Mouse (Mus musculus): ENCODE results near the gene Scn4a. TPM values are rescaled to one million over a fixed set of nuclear protein-coding genes. Genes with fewer than 3 reads are reported as not detected.

The Scn4a gene
- total and polyA plus RNA-seq, 2 experiments from 2014 or later = under 0.01 to 0.04 TPM

- Histone ChIP-seq H3K4me3 (ENCODE audit: low read length) (no peak overlapping the region), H3K36me3 (ENCODE audit: insufficient read depth, low read length) (no peaks in the 10 kb centered on the region), H3K4me2 (ENCODE audit: low read depth, low read length) (no peak overlapping the region), H3K9me3 (ENCODE audit: low read length) (no peaks in the 10 kb centered on the region), H3K4me1 (ENCODE audit: insufficient read depth, low read length) (no peaks in the 10 kb centered on the region), H3K27ac (no peak overlapping the region), H3K9ac (replicated peaks; ENCODE audit: low read length) (no peak overlapping the region), H3K27me3 (ENCODE audit: insufficient read depth, low read length) (no peaks in the 10 kb centered on the region)
- TF ChIP-seq CTCF (IDR thresholded peaks at IDR 0.05; ENCODE audit: low read depth) = no peak
- DNase-seq (ENCODE audit: low spot score) (no peak), ATAC-seq (no peak)
- 77% methylated on average over 5 of the region's 5 CpGs for WGBS
Measured at GRCm38 (mm10) chr11:106307432-106307831, 45.7 kb downstream of the Scn4a start.

- H3K4me3 ChIP-seq (ENCODE audit: low read length) = no peak overlapping the region
- no peak overlapping the region for H3K4me2 ChIP-seq (ENCODE audit: low read depth, low read length)
- no peaks in the 10 kb centered on the region for H3K9me3 ChIP-seq (ENCODE audit: low read length)
- no peak for ATAC-seq
- H3K4me1 ChIP-seq (ENCODE audit: insufficient read depth, low read length) = no peaks in the 10 kb centered on the region
- H3K9ac ChIP-seq (replicated peaks; ENCODE audit: low read length) = no peak overlapping the region
- no peaks in the 10 kb centered on the region for H3K27me3 ChIP-seq (ENCODE audit: insufficient read depth, low read length)
- H3K36me3 ChIP-seq (ENCODE audit: insufficient read depth, low read length) = no peaks in the 10 kb centered on the region
- no peak for TF ChIP-seq CTCF (IDR thresholded peaks at IDR 0.05; ENCODE audit: low read depth)
- no peak for DNase-seq (ENCODE audit: low spot score)
- 79% methylated on average over 9 of the region's 9 CpGs for WGBS
- no peak overlapping the region for H3K27ac ChIP-seq
Measured at GRCm38 (mm10) chr11:106306758-106307157, 46.3 kb downstream of the Scn4a start.

- Histone ChIP-seq H3K27ac (no peak overlapping the region), H3K36me3 (ENCODE audit: insufficient read depth, low read length) (no peaks in the 10 kb centered on the region), H3K4me3 (ENCODE audit: low read length) (no peak overlapping the region), H3K9me3 (ENCODE audit: low read length) (no peaks in the 10 kb centered on the region), H3K9ac (replicated peaks; ENCODE audit: low read length) (no peak overlapping the region), H3K27me3 (ENCODE audit: insufficient read depth, low read length) (no peaks in the 10 kb centered on the region), H3K4me1 (ENCODE audit: insufficient read depth, low read length) (no peaks in the 10 kb centered on the region), H3K4me2 (ENCODE audit: low read depth, low read length) (no peak overlapping the region)
- 83% methylated on average over 3 of the region's 3 CpGs for WGBS
- no peak for TF ChIP-seq CTCF (IDR thresholded peaks at IDR 0.05; ENCODE audit: low read depth)
- DNase-seq (ENCODE audit: low spot score) = no peak
- no peak for ATAC-seq
Measured at GRCm38 (mm10) chr11:106306065-106306385, 47.1 kb downstream of the Scn4a start.

GRCm38 (mm10) chr11:106305348-106306064 is 47.6 kb downstream of the Scn4a start:
- Histone ChIP-seq H3K9me3 (ENCODE audit: low read length) (no peaks in the 10 kb centered on the region), H3K4me2 (ENCODE audit: low read depth, low read length) (no peak overlapping the region), H3K4me3 (ENCODE audit: low read length) (no peak overlapping the region), H3K4me1 (ENCODE audit: insufficient read depth, low read length) (no peaks in the 10 kb centered on the region), H3K27me3 (ENCODE audit: insufficient read depth, low read length) (no peaks in the 10 kb centered on the region), H3K36me3 (ENCODE audit: insufficient read depth, low read length) (no peaks in the 10 kb centered on the region), H3K27ac (no peak overlapping the region), H3K9ac (replicated peaks; ENCODE audit: low read length) (no peak overlapping the region)
- ATAC-seq (no peak), DNase-seq (ENCODE audit: low spot score) (no peak)
- 77% methylated on average over 10 of the region's 10 CpGs for WGBS
- TF ChIP-seq CTCF (IDR thresholded peaks at IDR 0.05; ENCODE audit: low read depth) = no peak

- peak; percentile 69 for DNase-seq (ENCODE audit: low spot score)
- H3K27ac ChIP-seq = no peak overlapping the region
- H3K4me2 ChIP-seq (ENCODE audit: low read depth, low read length) = no peak overlapping the region
- WGBS = 31% methylated on average over 2 of the region's 2 CpGs
- H3K36me3 ChIP-seq (ENCODE audit: insufficient read depth, low read length) = no peaks in the 10 kb centered on the region
- no peak for ATAC-seq
- H3K4me3 ChIP-seq (ENCODE audit: low read length) = no peak overlapping the region
- H3K9ac ChIP-seq (replicated peaks; ENCODE audit: low read length) = no peak overlapping the region
- peak; percentile 82 for TF ChIP-seq CTCF (IDR thresholded peaks at IDR 0.05; ENCODE audit: low read depth)
- H3K9me3 ChIP-seq (ENCODE audit: low read length) = no peaks in the 10 kb centered on the region
- H3K27me3 ChIP-seq (ENCODE audit: insufficient read depth, low read length) = no peaks in the 10 kb centered on the region
- H3K4me1 ChIP-seq (ENCODE audit: insufficient read depth, low read length) = no peaks in the 10 kb centered on the region
Measured at GRCm38 (mm10) chr11:106302634-106303033, 50.5 kb downstream of the Scn4a start.

GRCm38 (mm10) chr11:106301765-106302164 is 51.3 kb downstream of the Scn4a start, which contains the start of gene Gh:
Gene Gh, minus strand, starts transcription at chr11:106301865.
- no peak for TF ChIP-seq CTCF (IDR thresholded peaks at IDR 0.05; ENCODE audit: low read depth)
- Histone ChIP-seq H3K4me1 (ENCODE audit: insufficient read depth, low read length) (no peaks in the 10 kb centered on the region), H3K27me3 (ENCODE audit: insufficient read depth, low read length) (no peaks in the 10 kb centered on the region), H3K9me3 (ENCODE audit: low read length) (no peaks in the 10 kb centered on the region), H3K4me2 (ENCODE audit: low read depth, low read length) (no peak within 1 kb of the TSS), H3K27ac (no peak within 1 kb of the TSS), H3K4me3 (ENCODE audit: low read length) (no peak within 1 kb of the TSS), H3K36me3 (ENCODE audit: insufficient read depth, low read length) (no peaks in the 10 kb centered on the region), H3K9ac (replicated peaks; ENCODE audit: low read length) (no peak within 1 kb of the TSS)
- 84% methylated on average over 9 of the region's 9 CpGs for WGBS
- no peak for DNase-seq (ENCODE audit: low spot score)
- no peak for ATAC-seq

- 76% methylated on average over 2 of the region's 2 CpGs for WGBS
- TF ChIP-seq CTCF (IDR thresholded peaks at IDR 0.05; ENCODE audit: low read depth) = peak; percentile 7; the same call in 1 of the 2 replicates
- H3K36me3 ChIP-seq (ENCODE audit: insufficient read depth, low read length) = no peaks in the 10 kb centered on the region
- H3K4me1 ChIP-seq (ENCODE audit: insufficient read depth, low read length) = no peaks in the 10 kb centered on the region
- ATAC-seq = no peak
- no peak overlapping the region for H3K4me3 ChIP-seq (ENCODE audit: low read length)
- no peak overlapping the region for H3K9ac ChIP-seq (replicated peaks; ENCODE audit: low read length)
- H3K9me3 ChIP-seq (ENCODE audit: low read length) = no peaks in the 10 kb centered on the region
- H3K4me2 ChIP-seq (ENCODE audit: low read depth, low read length) = no peak overlapping the region
- DNase-seq (ENCODE audit: low spot score) = peak; percentile 9
- H3K27ac ChIP-seq = no peak overlapping the region
- no peaks in the 10 kb centered on the region for H3K27me3 ChIP-seq (ENCODE audit: insufficient read depth, low read length)
Measured at GRCm38 (mm10) chr11:106291861-106292260, 61.2 kb downstream of the Scn4a start.

All from hindbrain, postnatal 0 days (tissue).